Mouse (Mus musculus): ENCODE results near the gene Cenpf.

- TF ChIP-seq CTCF (IDR thresholded peaks at IDR 0.05; ENCODE audit: low read depth, low read length) = no peak
- TF ChIP-seq POLR2A (IDR thresholded peaks at IDR 0.05; ENCODE audit: borderline replicate concordance, low read depth, low read length) = no peak
These were observed 19.1 kb upstream of the Cenpf start for GRCm38 (mm10) chr1:189707014-189707413.
